Mouse (Mus musculus) stomach, embryonic 14.5 days (tissue): Measurements from ENCODE around the gene Olfr876. TPM values are rescaled to one million over a fixed set of nuclear protein-coding genes. Genes with fewer than 3 reads are reported as not detected.

Experiments
- ATAC-seq: fragments of 200-750 bp; cut with Nextera tagmentation; 2 replicates; pipeline ENCODE4 v1.8.0; 2017; ENCODE audit warnings: low read depth, moderate TSS enrichment; ENCODE audit not compliant: insufficient number of reproducible peaks, insufficient read depth, low FRiP score
- H3K27ac ChIP-seq: fragments of 300-500 bp; sonication (generic); 2 replicates; pipeline ENCODE4 v1.5.1; 2014; ENCODE audit warnings: mild to moderate bottlenecking, low read length, moderate library complexity, mixed read lengths
- H3K27me3 ChIP-seq: fragments of 300-500 bp; sonication (generic); 2 replicates; pipeline ENCODE4 v1.6.1; 2014; ENCODE audit warnings: low read length, control low read depth, mixed read lengths; ENCODE audit not compliant: control insufficient read depth, insufficient read depth
- H3K36me3 ChIP-seq: fragments of 300-500 bp; sonication (generic); 2 replicates; pipeline ENCODE4 v1.6.1; 2014; ENCODE audit warnings: mild to moderate bottlenecking, control low read depth, low read length, moderate library complexity, mixed read lengths; ENCODE audit not compliant: control insufficient read depth, insufficient read depth
- H3K4me1 ChIP-seq: fragments of 300-500 bp; sonication (generic); 2 replicates; pipeline ENCODE4 v1.6.1; 2014; ENCODE audit warnings: low read length, control low read depth, mixed read lengths; ENCODE audit not compliant: control insufficient read depth, insufficient read depth
- H3K4me2 ChIP-seq: fragments of 300-500 bp; sonication (generic); replicated peaks from 2 replicates; pipeline ENCODE4 v1.6.1; 2014; ENCODE audit warnings: low read depth, low read length, control low read depth
- H3K4me3 ChIP-seq: fragments of 300-500 bp; sonication (generic); 2 replicates; pipeline ENCODE4 v1.5.1; 2014; ENCODE audit warnings: low read depth, low read length, control low read depth
- H3K9ac ChIP-seq: fragments of 300-500 bp; sonication (generic); replicated peaks from 2 replicates; pipeline ENCODE4 v1.6.1; 2014; ENCODE audit warnings: low read depth, mild to moderate bottlenecking, control low read depth, low read length, moderate library complexity, mixed read lengths
- H3K9me3 ChIP-seq: fragments of 300-500 bp; sonication (generic); 2 replicates; pipeline ENCODE4 v1.6.1; 2016; ENCODE audit warnings: low read depth, low read length, control low read depth; ENCODE audit not compliant: control insufficient read depth
- WGBS: fragments of 180-500 bp; shearing (Covaris S2); extraction: QIAGEN DNeasy Blood & Tissue Kit; methylation state at CpG from one replicate; pipeline ENCODE4 v1.1.7; 2014; 5-methylcytosine and 5-hydroxymethylcytosine counted together
- polyA plus RNA-seq: library from polyadenylated mRNA; unstranded; fragments of >200 nt; fragmentation: Nextera tagmentation; extraction: Ambion mirVana; gene quantifications from 2 replicates; pipeline ENCODE4 v1.2.1, GENCODE M21; 2014

Gene Olfr876
- polyA plus RNA-seq, 1 experiment from 2014 or later = not detected

GRCm38 (mm10) chr9:37802055-37802454 is 776 bp upstream of the Olfr876 start:
- no peak for ATAC-seq
- Histone ChIP-seq H3K4me2 (no peak overlapping the region), H3K9ac (no peak overlapping the region), H3K27ac (no peak overlapping the region), H3K9me3 (no peaks in the 10 kb centered on the region), H3K4me3 (no peak overlapping the region), H3K4me1 (no peaks in the 10 kb centered on the region), H3K27me3 (no peaks in the 10 kb centered on the region), H3K36me3 (no peaks in the 10 kb centered on the region)
- 77% methylated on average over 4 of the region's 4 CpGs for WGBS

GRCm38 (mm10) chr9:37807235-37807634 is 4.4 kb downstream of the Olfr876 start:
- Histone ChIP-seq H3K27ac (no peak overlapping the region), H3K9ac (no peak overlapping the region), H3K4me1 (no peaks in the 10 kb centered on the region), H3K27me3 (no peaks in the 10 kb centered on the region), H3K36me3 (no peaks in the 10 kb centered on the region), H3K9me3 (no peaks in the 10 kb centered on the region), H3K4me3 (no peak overlapping the region), H3K4me2 (no peak overlapping the region)
- no peak for ATAC-seq

- Histone ChIP-seq H3K36me3 (no peaks in the 10 kb centered on the region), H3K4me1 (no peaks in the 10 kb centered on the region), H3K9me3 (no peaks in the 10 kb centered on the region), H3K27ac (no peak overlapping the region), H3K4me2 (no peak overlapping the region), H3K27me3 (no peaks in the 10 kb centered on the region), H3K4me3 (no peak overlapping the region), H3K9ac (no peak overlapping the region)
- 79% methylated on average over 3 of the region's 3 CpGs for WGBS
- no peak for ATAC-seq
Observed at GRCm38 (mm10) chr9:37808456-37808855, 5.6 kb downstream of the Olfr876 start.

- Histone ChIP-seq H3K9me3 (no peaks in the 10 kb centered on the region), H3K9ac (no peak overlapping the region), H3K4me1 (no peaks in the 10 kb centered on the region), H3K4me3 (no peak overlapping the region), H3K27ac (no peak overlapping the region), H3K27me3 (no peaks in the 10 kb centered on the region), H3K4me2 (no peak overlapping the region), H3K36me3 (no peaks in the 10 kb centered on the region)
- 72% methylated on average over 2 of the region's 2 CpGs for WGBS
- no peak for ATAC-seq
Observed at GRCm38 (mm10) chr9:37808976-37809375, 6.1 kb downstream of the Olfr876 start.

DNA sequence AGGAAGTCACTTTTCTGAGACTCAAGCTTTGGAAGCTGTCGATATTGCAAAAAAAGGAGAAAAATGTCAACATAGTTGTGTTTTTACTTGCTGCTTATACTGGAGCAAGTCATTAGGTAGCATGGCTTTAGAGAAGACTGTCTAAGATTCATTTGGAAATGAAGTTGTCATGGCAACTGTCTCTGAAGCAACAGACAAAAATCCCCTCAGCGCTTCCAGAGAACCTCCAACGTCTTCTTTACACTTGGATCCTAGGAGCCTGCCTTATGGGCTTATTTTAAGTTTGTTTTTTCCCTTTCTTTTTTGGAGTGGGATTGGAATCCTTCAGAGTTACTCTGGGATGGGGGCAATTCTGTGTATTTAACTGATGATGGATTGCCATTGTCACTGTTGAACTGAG is 11.9 kb downstream of the Olfr876 start:
- H3K4me3 ChIP-seq = no peak overlapping the region
- no peak overlapping the region for H3K9ac ChIP-seq
- no peaks in the 10 kb centered on the region for H3K9me3 ChIP-seq
- no peak overlapping the region for H3K4me2 ChIP-seq
- no peaks in the 10 kb centered on the region for H3K4me1 ChIP-seq
- H3K27me3 ChIP-seq = no peaks in the 10 kb centered on the region
- ATAC-seq = no peak
- no peak overlapping the region for H3K27ac ChIP-seq
- WGBS = 72% methylated on average over 3 of the region's 3 CpGs
- no peaks in the 10 kb centered on the region for H3K36me3 ChIP-seq

DNA sequence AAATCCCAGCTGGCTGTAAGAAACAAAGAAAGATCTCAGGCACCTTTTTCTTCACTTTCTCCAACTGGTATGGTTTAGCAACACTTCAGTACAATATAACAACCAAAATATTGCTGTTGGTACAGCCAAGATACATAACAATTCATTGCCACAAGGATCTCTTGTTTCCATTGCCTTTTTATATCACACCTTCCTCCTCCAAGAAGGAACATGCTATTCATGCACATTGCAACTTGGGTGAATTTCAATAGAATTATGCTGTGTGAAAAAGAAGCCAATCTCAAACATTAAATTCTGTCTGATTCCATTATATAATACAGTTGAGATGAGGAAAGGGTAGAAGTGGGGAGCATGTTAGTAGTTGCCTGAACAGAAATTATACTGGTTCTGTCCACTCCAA is 27.1 kb downstream of the Olfr876 start:
- no peak for ATAC-seq

DNA sequence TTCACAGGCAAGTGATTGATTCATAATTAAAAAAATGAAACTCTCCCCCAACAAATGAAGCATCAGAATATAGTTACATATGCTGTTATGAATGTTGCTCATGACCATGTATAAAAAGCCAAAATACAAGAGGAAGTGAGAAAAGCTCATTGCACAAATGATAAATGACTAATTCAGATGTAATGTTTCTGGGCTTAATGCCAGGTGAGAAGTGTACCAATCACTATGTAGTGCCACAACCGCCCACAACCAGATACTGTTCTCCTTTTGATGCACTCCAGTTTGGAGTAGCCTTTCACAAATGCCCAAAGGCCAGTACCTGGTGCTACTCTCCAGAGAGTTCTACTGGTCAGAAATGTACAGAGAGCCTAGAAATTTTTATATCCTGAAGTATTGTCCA is 30.5 kb downstream of the Olfr876 start:
- H3K36me3 ChIP-seq = no peaks in the 10 kb centered on the region

More for the DNA sequence above, 27.1 kb downstream of the Olfr876 start:
- no peaks in the 10 kb centered on the region for H3K27me3 ChIP-seq
- no peak overlapping the region for H3K27ac ChIP-seq
- no peak overlapping the region for H3K4me3 ChIP-seq
- no peaks in the 10 kb centered on the region for H3K4me1 ChIP-seq
- no peaks in the 10 kb centered on the region for H3K9me3 ChIP-seq
- no peak overlapping the region for H3K9ac ChIP-seq
- H3K36me3 ChIP-seq = no peaks in the 10 kb centered on the region
- no peak overlapping the region for H3K4me2 ChIP-seq

GRCm38 (mm10) chr9:37849267-37849666 is 46.4 kb downstream of the Olfr876 start:
- H3K9me3 ChIP-seq = no peaks in the 10 kb centered on the region
- H3K27me3 ChIP-seq = no peaks in the 10 kb centered on the region
- H3K4me1 ChIP-seq = no peaks in the 10 kb centered on the region
- H3K36me3 ChIP-seq = no peaks in the 10 kb centered on the region
- no peak overlapping the region for H3K4me3 ChIP-seq
- WGBS = 80% methylated on average over 2 of the region's 2 CpGs
- H3K4me2 ChIP-seq = no peak overlapping the region
- no peak overlapping the region for H3K27ac ChIP-seq
- no peak overlapping the region for H3K9ac ChIP-seq
- ATAC-seq = no peak

More for the DNA sequence above, 30.5 kb downstream of the Olfr876 start:
- no peaks in the 10 kb centered on the region for H3K4me1 ChIP-seq
- no peak overlapping the region for H3K9ac ChIP-seq
- no peaks in the 10 kb centered on the region for H3K27me3 ChIP-seq
- H3K4me3 ChIP-seq = no peak overlapping the region
- H3K9me3 ChIP-seq = no peaks in the 10 kb centered on the region
- WGBS = 77% methylated on average over 1 of the region's 1 CpGs
- H3K4me2 ChIP-seq = no peak overlapping the region
- H3K27ac ChIP-seq = no peak overlapping the region
- ATAC-seq = no peak

- H3K9me3 ChIP-seq = no peaks in the 10 kb centered on the region
Observed at GRCm38 (mm10) chr9:37853969-37854368, 51.1 kb downstream of the Olfr876 start, which contains the start of gene Olfr877. Gene Olfr877, plus strand, starts transcription at chr9:37854269.

More at GRCm38 (mm10) chr9:37853969-37854368, 51.1 kb downstream of the Olfr876 start, which contains the start of gene Olfr877:
- Histone ChIP-seq H3K27ac (no peak within 1 kb of the TSS), H3K4me2 (no peak within 1 kb of the TSS), H3K4me3 (no peak within 1 kb of the TSS), H3K4me1 (no peaks in the 10 kb centered on the region), H3K27me3 (no peaks in the 10 kb centered on the region), H3K9ac (no peak within 1 kb of the TSS), H3K36me3 (no peaks in the 10 kb centered on the region)
- WGBS = 77% methylated on average over 4 of the region's 4 CpGs
- ATAC-seq = no peak
